Mouse (Mus musculus) megakaryocyte-erythroid progenitor cell, adult 5-6 weeks (primary cell): Measurements from ENCODE around the gene 4930503B20Rik. TPM values are rescaled to one million over a fixed set of nuclear protein-coding genes. Genes with fewer than 3 reads are reported as not detected.

ENCODE experiments used
- ATAC-seq: replicated peaks from 2 replicates; pipeline ENCODE4 v1.8.0; 2016; ENCODE audit warnings: mild to moderate bottlenecking, inconsistent platforms; ENCODE audit not compliant: severe bottlenecking, poor library complexity, low FRiP score, low TSS enrichment
- total RNA-seq, 2 experiments: library from RNA; stranded (forward) in 1 of 2; stranded (reverse) in 1 of 2; fragments of 200-1000, 215-1000 nt in 1 of 2; fragments of >200 nt in 1 of 2; fragmentation: Nextera tagmentation in 1 of 2; gene quantifications; 2 replicates each; pipeline ENCODE4 v1.2.3; 2014 to 2017

4930503B20Rik gene
- total RNA-seq, 2 experiments from 2014 or later = not detected

DNA sequence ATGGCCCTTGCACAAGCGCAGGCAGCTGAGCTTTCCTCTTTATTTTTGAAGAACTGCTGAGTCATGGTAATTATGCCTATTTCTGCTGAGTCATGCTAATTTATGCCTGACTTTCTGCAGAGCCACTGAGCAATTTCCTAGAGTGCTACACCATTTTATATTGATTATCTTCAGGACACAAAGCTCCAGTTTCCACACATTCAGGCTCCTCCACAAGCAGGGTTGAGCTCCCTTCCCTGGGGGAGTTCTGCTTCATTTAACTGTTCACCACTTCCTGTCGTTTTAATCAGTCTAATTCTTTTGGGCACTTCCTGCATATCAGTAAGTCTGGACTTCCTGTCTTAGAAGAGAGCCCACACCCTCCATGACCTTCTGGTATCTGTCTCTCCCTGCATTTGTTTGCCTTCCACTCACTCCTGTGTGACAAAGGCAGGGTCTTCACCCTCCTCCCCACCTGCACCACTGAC, 4.0 kb upstream of the 4930503B20Rik start:
- peak; percentile 38 for ATAC-seq

DNA sequence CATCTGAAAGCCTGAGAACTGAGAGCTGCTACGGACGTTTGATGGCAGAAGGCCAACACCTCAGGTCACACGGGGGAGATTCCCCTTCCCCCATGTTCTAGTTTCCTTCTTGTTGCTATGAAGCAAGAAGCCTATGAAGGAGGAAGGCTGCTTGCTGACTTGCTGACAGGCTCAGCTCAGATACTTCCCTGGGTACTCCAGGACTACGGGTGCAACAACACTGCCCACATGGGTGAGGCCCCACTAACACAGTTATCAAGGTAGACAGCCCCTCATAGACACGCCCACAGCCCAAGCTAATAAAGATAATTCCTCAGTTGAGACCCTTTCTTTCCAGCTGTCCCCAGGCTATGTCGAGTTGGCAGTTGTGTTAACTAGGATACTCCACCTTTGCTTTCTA, 2.6 kb upstream of the 4930503B20Rik start:
- ATAC-seq = peak; percentile 80

DNA sequence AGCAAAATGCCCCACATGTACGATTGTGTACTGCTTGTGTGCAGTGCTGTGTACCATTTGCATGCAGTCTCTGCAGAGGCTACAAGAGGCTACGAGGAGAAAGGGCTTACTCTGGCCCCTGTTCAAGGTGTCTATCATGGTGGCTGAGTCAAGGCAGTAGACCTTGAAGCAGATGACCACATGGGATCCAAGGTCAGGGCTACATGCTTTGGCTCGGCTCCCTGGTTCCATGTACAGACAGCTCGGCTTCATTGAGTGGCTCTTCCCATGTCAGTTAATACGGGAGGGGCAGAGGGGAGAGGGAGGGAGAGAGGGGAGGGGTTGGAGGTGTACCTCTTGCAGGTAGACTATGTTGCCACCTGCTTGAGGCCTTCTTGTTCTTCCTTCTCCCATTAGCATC, 1.3 kb upstream of the 4930503B20Rik start:
- ATAC-seq = no peak

DNA sequence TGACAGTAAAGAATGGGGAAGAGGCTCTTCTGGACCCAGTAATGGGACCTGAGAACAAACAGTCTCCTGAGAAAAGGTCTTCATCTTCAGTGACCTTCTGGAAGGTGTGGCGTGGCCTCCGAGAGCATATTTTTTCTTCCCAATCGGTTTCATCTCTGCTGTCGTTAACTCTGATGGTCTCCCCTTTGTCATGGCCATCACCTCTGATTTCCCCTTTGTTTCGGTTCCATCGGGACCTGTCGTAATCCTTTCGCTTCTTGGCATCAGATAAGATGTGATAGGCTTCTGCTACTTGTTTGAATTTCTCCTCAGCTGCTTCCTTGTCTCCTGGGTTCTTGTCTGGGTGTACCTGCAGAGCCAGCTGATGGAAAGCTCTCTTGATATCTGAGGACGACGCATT, 401 bp downstream of the 4930503B20Rik start:
- ATAC-seq = no peak

DNA sequence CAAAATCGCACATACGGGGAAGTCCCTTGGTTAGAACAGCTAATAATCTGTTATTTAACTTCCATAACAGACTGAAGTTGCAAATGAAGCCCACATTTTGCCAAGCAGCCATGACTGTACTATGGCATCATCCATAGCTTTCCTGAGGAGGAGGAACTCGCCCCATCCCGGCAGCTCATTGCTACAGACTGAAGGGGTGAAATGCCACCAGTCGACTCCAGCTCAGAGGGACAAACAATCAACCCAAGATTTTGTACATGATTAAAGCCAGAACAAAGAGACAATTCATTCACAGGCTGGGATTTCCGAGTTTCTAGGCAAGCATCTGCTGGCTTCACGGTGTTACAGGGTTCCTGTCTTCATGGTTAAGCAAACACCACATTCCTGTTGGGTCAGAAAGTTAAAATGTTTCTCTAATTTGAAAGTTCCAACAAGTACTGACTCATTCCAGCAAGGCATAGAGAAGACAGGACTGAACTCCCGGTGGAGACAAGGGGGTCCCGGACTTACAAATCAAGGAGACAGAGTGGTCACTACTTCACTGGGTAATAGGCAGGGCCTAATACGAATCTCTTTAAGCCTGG, 1.7 kb downstream of the 4930503B20Rik start:
- ATAC-seq = no peak

DNA sequence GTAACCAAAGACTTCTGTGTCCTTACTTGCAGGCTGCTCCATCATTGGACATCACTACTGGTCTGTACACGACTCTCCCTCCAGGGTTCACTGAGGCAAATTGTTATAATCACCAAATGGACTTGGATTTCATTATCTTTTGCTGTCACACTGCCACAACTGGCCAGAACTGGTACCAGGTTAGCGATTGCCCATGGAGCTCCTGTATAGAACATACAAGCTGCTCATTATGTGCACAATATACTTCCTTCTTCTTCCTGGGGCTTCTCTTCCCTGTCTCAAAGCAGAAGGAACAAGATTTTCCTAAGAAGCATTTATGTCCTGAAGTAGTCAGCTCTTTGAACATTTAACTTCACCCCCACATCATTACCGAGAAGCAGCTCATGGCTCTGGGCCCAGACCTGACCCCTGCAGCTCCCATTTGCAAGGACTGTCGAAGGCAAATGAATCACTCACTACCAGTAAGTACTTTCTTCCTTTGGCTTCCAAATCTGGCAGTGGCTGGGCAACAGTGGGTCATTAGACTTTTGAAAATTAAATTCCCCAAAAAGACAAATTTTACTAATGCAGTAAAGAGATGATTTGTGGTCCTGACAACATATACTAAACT, 9.2 kb downstream of the 4930503B20Rik start:
- ATAC-seq = no peak

DNA sequence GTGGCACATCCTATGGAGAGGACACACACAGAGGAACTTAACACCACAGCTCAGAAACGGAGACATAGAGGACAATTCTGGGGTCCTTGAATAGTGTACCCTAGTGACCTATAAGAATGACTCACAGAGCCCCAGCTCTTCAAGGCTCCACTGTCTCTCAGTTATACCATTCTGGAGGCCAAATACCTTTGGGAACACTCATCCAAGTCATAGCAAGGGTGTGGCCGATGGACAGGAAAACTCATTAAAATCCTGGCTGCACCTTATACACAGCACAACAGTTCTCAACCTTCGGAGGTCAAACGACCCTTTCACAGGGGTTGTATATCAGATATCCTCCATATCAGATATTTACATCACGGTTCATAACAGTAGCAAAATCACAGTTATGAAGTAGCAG, 18.6 kb downstream of the 4930503B20Rik start:
- ATAC-seq = no peak

DNA sequence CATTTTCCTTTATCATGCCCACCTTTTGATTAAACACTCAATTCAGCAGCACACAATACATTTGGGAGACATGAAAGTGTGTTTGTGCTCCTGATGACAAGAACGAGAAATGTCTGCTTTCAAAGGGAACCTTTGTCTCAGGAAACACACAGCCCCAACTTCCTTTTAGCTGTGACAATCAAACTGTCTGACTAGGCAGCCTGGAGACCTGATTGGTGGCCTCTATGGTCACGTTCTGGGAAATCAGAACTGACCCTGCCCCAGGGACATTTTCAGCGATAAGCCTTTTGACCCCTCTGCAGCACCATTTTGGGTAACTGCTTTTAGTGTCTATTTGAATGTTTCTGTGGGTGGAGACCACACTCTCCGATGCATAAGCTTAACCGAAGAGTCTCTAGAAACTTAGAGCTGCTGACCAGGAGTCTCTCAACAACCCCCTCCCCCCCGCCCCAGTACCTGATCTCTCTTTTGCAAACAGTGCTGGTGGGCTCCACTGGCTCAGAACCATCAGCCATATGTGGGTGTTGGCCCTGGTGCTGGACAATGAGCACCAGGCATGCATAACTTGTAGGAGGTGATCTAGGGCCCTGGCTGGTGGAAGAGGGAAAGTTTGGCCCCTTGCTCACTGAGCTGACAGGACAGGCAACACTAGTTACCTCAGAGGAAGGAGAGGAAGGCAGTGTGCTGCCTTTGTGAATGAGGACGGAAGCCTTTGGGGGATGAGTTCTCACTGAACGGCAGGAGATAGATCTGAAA, 22.7 kb downstream of the 4930503B20Rik start:
- ATAC-seq = no peak

DNA sequence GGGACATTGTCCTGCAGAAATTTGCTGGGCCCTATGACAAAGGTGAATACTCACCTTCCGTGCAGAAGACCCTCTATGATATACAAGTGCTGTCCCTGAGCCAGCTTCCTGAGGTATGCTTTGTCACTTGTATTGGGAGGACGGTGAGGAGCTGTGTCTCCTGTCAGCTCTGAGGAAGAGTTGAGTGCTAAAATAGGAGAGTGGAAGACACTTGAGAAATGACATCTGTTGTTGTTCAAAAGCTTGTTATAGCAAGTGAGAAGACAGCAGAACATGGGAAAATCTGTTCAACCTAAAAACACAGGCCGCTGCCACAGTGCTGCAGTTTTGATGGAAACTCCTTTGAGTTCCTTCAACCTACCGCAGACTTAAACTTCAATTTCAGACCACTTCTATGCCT, 25.4 kb downstream of the 4930503B20Rik start:
- no peak for ATAC-seq

DNA sequence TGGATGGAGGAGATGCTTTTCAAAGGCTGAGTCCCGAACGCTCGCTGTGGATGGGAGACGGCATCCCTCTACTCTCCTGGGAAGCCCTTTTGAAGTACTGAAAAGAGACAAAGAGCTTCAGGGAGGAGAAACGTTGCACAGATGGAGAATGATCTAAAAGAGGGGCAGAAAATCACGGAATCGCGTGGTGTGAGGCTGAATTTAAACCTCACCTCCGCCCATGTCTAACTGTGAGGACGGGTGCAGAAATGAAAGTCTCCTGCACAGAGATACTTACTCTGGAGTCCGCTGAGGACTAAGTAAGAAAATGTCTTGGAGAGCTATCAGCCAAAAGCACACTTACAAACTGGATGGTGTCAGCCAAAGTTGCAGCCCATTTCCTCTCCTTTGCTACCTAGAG, 29.2 kb downstream of the 4930503B20Rik start:
- ATAC-seq = no peak

DNA sequence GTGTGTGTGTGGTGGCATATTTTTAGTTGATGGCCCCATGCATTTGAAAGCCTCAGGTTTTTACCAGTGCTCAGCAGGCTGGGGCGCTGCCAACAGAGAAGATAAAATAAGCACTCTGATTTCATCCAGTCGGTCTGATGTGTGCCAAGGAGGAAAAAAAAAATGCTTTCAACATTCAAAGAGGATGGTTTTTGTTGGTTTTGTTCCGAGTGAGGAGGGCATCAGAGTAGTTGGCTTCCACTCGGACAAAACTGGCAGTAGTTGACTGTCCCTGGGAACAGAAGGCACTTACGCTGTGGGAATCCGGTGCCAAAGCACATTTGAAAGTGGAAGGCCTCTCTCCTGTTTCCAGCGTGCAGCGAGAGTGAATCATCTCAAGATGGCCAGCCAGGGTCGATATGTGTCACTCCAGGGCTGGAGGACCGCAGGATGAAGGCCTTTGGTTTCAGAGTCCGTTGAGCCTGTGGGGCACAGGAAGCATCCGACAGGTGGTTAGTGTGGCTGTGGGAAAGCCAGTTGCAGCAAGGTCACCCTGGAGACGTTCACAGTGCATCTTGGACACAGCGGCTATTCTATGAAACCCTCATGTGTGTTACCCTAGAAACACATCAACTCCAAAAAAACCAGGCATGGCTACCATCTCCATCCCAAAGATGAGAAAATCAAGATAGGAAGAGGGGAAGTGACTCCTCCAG, 30.4 kb downstream of the 4930503B20Rik start:
- ATAC-seq = no peak

DNA sequence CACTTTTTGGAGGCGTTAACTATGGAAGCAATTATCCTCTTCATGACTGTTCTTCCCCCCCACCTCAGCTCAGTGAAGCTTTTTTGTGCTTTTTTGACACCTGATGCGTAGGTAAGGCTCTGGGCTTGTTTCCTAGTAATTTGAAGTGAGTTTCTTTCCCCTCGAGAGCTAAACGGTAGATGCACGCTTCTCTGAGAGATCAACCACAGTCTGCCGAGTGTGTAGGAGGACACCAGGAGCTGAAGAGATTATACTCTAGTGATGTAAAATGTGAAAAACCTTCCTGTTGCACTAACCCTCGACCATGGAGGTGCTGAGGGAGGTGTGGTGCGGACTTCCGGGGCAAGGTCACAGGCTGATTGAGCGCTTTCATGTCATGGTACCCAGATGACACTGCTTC, 31.0 kb downstream of the 4930503B20Rik start:
- no peak for ATAC-seq

DNA sequence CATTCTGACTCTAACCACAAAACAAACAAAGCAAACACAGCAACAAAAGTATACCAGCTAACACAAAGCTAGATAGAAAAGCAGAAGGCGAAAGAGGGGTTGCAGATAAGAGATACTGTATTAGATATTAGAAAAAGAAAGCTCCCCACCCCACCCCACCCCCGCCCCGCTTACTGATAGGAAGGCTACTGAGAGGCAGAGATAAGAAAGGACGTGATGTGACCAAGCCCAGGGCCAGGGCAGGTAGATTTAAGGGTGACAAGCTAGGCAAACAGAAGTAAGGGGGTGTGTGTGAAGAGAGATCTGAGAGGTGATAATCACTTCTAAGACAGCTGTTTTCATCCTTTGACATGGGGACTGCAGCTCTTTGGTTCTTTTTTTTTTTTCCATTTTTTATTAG, 32.8 kb downstream of the 4930503B20Rik start:
- 0 out of 2 replicates have a peak, but pooled peaks have one; percentile 36 for ATAC-seq

DNA sequence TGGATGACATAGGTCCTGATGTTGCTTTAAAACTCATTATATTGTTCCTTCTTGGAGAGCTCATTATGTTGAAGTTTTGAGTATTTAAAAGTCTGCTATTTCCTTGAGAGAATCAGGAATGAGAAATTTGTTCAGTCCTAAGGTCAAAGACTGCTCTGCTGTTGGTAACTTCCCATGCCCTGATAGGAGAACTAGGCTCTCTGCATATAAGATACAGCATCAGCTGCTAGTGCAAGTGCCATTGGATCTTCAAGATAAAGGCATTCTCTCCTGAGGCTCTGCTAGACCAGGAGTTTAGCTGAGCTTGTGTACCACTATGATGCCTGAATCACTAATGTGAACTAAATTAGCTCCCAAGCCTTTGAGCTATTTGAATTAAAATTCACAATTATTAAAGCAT, 33.2 kb downstream of the 4930503B20Rik start:
- ATAC-seq = 0 out of 2 replicates have a peak, but pooled peaks have one; percentile 31

DNA sequence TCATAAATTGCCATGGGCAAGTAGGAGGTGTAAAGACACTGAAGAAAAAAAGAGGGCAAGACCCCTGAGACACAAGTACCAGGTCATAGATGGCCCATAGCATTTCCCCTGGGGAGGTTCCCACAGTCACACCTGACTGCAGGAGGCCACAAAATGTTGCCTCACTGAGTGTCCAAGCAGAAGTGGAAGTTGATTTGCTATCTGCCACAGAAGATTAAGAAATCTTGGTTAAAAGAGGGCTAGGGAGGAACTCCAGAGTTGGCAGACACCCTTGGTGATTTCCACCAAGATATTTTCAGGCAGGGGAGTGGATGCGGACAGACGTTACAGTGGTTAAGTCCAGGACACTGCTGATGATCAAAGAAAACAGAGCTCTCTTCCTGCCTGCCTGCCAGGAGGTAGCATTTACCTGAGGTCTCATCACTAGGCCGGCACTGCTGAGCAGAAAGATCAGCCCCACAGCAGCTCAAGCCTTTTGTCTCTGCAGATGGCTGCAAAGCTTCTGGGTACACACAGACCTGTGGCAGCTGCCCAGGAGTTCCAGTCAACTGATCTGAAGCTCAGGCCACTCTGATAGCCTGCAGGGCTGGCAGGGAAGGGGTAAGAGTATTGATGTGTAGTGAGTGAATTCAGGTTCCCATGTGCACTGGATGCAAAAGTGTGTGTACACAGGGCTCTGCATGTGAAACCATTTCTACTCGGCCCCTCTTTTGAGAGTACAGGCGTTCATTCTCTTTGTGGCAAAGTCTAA, 34.4 kb downstream of the 4930503B20Rik start:
- 0 out of 2 replicates have a peak, but pooled peaks have one; percentile 13 for ATAC-seq

DNA sequence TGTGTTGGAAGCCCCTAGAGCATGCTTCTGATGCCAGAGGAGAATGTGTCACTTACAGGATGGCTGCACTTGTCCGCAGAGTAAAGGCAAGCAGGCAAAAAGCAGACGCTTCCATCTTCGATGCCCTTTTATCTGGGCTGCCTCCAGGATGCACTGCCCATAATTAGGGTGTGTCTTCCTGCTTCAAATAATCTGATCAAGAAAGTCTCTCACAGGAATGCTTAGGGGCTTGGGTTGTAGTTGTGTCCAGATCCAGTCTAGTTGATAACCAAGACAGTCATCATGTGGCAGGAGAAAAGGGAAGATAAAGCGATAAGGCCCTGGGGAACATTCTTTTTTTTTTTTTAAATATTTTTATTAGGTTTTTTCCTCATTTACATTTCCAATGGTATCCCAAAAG, 35.6 kb downstream of the 4930503B20Rik start, which contains the start of gene Dnase2b:
Gene Dnase2b, minus strand, starts transcription at position 101 of the 400 bp plus-strand sequence.
- 0 out of 2 replicates have a peak, but pooled peaks have one; percentile 28 for ATAC-seq

DNA sequence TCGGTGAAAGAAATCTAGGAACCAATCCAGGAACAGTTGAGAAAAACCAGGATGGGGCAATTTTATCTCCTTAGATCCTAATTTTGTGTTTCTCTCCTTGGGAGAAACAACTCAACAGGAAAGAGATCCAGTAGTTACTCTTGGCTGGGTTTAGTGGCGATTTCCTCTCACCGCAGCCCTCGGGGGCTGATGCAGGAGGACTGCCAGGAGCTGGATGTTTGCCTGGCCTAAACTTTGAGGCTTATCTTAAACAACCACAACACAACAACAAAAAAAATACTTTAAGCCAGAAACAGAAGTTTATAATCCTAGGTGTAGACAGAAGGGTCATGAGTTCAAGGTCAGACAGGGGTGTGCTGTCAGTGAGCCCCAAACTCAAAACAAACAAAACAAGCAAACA, 39.3 kb downstream of the 4930503B20Rik start:
- no peak; the same call in 1 of the 2 replicates for ATAC-seq

DNA sequence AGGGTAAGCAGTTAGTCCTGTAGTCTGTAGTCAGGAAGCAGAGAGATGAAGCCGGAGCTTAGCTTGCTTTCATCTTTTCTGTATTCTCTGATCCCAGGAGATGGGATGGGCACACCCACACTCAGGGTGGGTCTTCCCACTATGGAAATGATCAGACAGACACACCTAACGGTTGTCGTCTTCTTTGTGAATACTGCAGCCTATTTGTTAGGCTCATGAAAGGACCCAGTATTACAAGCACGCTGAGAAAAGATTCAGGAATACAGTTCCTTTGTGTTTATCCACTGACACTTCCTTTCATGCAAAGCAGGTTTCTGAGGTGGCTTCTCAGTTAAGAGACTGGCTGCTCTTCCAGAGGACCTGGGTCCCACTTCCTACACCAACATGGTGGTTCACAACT, 39.9 kb downstream of the 4930503B20Rik start:
- no peak for ATAC-seq

DNA sequence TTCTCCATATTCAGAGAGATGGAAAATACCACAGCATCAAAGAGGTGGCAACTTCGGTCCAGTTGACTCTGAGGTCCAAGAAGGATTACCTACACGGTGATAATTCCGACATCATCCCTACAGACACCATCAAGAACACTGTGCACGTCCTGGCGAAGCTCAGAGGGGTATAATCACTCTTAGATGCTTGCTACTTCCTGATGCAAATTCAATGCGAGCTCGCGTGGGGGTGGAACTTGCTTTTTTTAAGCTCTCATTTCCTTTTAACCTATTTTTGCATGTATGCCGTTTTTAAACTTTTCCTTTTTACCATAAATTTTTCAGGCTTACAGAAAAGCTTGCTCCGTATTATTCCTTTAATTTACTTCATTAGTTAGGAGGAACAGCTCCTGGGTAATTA, 40.8 kb downstream of the 4930503B20Rik start:
- no peak for ATAC-seq
